Mouse (Mus musculus) gastrocnemius, postnatal 14 days (tissue): ENCODE measurements around the gene Socs4. TPM values are rescaled to one million over a fixed set of nuclear protein-coding genes. Genes with fewer than 3 reads are reported as not detected.

Source experiments
- DNase-seq: peaks from one replicate; pipeline ENCODE4 v3.0.0; 2021; ENCODE audit warnings: mixed read lengths
- intact Hi-C: fragments of 180-260 bp; cut with DNase I; formaldehyde crosslinking; loops from one replicate; pipeline ENCODE4 v1.15.1; 2025; ENCODE audit warnings: low total_unique reads
- long read RNA-seq, 2 experiments: library from polyadenylated mRNA; stranded (forward); transcript quantifications; one replicate each; pipeline ENCODE4 v2.0.0; 2021
- total RNA-seq, 2 experiments: library from RNA; stranded (reverse); gene quantifications; 2 replicates each; pipeline ENCODE4 v1.2.3; 2021

The Socs4 gene
- total RNA-seq: 1 to 10 TPM; 7.3 to 7.4 TPM
- long read RNA-seq, experiment 1, full-length matches to known transcripts: 1 of 2 reads
- long read RNA-seq, experiment 1, partial matches to known transcripts: 0 of 2 reads
- long read RNA-seq, experiment 1, other reads (novel, unspliced or antisense): 1 of 2 reads
- long read RNA-seq, experiment 2, partial matches to known transcripts: 0 of 1 reads
- long read RNA-seq, experiment 2, other reads (novel, unspliced or antisense): 1 of 1 reads

DNA sequence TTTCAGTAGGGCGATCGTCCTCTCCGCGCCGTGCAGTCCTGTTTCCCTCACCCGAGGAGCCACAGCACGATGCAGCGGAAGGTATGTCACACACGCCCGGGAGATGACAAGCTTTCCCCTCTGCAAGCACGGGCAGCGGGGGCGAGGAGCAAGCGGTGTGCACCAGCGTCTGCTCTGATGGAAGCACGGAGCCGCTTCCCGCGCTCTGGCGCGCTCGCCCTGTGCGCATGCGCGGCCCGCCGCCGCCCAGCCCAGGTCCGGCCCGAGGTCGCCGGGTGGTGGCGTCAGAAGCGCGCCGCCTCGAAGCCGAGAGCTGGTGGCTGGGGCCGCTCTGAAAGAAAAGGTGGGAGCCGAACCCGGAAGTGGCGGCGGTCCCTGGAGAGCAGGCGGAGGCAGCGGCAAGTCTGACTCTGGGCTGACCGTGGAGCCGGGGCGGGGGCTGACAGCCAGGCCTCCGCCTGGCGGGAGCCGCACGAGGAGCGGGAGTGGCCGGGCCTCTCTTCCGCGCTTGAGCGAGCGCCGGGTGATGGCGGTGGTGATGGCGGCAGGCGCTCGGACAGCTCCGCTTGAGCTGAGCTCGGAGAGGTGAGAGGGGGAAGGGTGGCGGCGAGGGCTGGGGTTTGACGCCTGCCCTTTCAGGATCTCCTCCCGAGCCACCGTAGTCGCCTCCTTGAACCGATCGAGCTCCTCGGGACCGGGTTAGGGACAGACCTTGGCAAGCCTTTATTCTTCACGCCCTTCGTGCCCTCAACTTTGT lies at the start of gene Socs4, which contains the start of gene Wdhd1:
Gene Socs4 (plus strand): TSS at position 295 of the 757 bp plus-strand sequence.
Gene Wdhd1 (minus strand): TSS at position 221 of the 757 bp plus-strand sequence.
- DNase-seq: peak; percentile 95
- intact Hi-C loops: no loop called here

- no peak for DNase-seq
- intact Hi-C loops: no loop called here
Measured at GRCm38 (mm10) chr14:47229796-47230376, 46.8 kb upstream of the Socs4 start.

DNA sequence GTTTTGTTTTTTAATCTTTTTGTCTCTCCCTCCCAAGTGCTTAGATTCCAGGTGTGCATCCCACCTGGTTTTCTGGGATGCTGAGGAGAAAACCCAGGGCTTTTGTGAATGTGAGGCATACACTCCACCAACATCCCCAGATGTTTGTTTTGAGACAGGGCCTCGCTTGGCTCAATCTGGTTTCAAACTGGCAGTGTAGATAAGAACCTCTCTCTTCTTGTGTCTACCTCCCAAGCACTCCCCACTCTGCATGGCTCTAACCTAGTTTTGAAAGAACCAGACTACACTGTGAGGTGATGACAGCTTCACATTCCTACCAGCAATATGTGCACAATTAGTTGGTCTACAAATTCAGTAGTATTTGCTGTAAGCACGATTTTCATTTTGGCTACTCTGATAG lies 43.1 kb upstream of the Socs4 start:
- intact Hi-C loops: no loop called here

DNA sequence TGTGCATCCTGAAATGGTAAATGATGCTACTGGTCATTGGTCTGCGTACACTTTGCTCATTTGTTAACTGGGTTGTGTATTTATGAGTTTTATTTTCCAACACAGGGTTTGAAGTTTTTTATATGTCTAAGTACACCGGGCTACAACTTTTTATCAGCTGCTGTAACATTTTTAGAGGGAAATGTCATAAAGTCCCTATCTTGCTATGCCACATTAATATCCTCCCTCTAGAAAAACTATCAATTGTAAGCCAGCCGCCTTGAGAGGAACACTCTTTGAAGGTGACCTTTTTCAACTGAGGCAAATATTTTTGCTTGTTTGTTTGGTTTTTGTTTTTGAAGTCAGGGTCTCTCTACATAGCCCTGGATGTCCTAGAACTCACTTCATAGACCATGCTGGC lies 42.7 kb upstream of the Socs4 start:
- DNase-seq: no peak

More for the DNA sequence above, 43.1 kb upstream of the Socs4 start:
- DNase-seq: no peak

GRCm38 (mm10) chr14:47234526-47235250 lies 42.0 kb upstream of the Socs4 start:
- intact Hi-C loops: no loop called here
- DNase-seq: no peak

More for the DNA sequence above, 42.7 kb upstream of the Socs4 start:
- intact Hi-C loops: no loop called here

GRCm38 (mm10) chr14:47236491-47236890 lies 40.2 kb upstream of the Socs4 start:
- intact Hi-C loops: no loop called here
- DNase-seq: no peak

GRCm38 (mm10) chr14:47237286-47237685 lies 39.4 kb upstream of the Socs4 start:
- intact Hi-C loops: no loop called here
- no peak for DNase-seq

GRCm38 (mm10) chr14:47240600-47240999 lies 36.1 kb upstream of the Socs4 start:
- no peak for DNase-seq
- intact Hi-C loops: loop anchor here (10.0 kb wide), 1 partner anchor 366 kb away; no protein-coding TSS in a partner anchor

DNA sequence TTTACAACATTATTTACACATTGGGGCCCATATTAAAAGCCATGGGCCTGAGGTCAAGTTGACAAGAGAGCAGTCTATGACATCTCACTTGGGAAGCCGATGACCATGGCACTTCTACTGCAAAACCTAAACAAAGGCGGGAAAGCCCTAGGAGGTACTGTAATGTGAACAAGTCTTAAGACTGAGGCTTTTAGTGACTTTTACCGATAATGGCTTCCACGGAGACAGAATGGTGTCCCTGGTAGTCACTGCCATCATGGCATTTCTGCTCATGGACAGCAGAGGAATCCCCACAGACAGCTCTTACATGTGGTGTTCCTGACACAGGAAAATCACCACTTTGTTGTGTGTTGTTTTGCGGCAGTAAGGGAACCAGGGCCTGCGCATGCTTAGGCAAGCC lies 35.7 kb upstream of the Socs4 start:
- intact Hi-C loops: loop anchor here (10.0 kb wide), 1 partner anchor 366 kb away; no protein-coding TSS in a partner anchor
- no peak for DNase-seq

DNA sequence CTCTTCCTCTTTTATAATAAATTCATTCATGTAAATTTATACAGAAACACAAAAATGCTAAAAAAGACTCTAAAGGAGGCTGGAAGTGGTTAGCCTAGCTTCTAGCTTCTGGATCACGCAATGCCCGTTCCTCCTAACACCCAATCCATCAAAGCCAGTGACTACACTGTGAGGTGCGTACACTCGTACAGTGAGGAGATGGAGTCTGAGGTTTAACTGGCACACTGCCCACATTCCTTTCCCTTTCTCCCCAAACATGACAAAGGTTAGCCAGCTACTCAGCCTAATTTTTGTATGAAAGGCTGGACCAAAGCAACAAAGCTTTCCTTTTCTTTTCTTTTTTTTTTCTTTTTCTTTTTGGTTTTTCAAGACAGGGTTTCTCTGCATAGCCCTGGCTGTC lies 34.0 kb upstream of the Socs4 start:
- no peak for DNase-seq
- intact Hi-C loops: loop anchor here (10.0 kb wide), 1 partner anchor 368 kb away; no protein-coding TSS in a partner anchor

DNA sequence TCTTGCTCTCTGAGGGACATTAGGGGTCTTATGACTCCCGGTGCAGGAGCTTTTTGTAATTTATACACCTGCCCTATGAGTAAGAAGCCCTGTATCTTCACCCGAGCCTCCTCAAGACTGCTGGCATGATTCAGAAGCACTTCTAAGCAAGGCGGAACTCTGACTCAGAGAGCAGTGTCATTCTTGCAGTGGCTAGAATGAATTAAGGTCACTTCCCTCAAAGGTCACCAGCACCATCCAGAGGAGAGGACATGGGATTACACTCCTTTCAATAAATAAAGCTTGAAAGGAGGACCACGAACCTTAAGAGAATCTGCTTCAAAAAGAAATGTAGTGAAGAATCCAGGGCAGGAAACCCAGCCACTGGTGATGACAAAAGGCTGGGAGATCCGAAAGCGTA lies 26.9 kb upstream of the Socs4 start:
- no peak for DNase-seq
- intact Hi-C loops: loop anchor here (10.0 kb wide), 2 partner anchors 165 to 375 kb away; no protein-coding TSS in a partner anchor

GRCm38 (mm10) chr14:47264866-47265265 lies 11.9 kb upstream of the Socs4 start:
- intact Hi-C loops: no loop called here
- DNase-seq: no peak

DNA sequence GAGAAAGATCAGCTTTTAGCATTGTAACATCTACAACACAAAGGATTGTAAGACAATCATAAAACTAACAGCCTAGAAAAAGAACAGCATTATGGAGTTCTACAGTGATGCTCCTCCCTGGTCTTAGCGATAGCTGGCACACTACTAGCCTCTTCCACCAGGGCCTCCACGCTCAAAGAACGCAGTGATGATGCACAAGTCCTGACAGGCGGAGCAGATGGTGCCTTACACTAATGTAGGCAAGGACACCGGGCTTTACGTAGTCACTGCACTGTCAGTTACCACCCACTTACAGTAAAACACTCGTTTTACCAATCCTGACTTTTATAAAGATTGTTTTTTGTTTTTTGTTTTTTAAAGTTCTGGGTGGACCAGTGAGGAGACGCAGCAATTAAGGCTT lies 10.9 kb upstream of the Socs4 start:
- intact Hi-C loops: no loop called here
- no peak for DNase-seq

DNA sequence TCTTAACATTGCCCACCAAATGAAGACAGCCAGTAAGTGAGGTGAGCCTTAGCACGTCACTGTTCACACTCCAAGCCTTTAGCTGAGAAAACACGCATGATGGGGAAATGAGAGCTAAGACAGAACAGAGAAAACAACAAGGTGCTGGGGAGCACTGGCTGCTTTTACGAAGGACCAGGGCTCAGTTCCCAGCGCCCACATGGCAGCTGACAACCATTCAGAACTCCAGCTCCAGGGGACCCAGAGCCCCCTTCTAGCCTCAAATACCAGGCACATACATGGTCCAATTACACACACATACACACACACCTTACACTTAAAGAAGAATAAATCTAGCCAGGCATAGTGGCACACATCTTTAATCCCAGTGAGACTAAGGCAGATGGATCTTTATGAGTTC lies 7.7 kb upstream of the Socs4 start:
- no peak for DNase-seq
- intact Hi-C loops: no loop called here

- DNase-seq: no peak
- intact Hi-C loops: no loop called here
Measured at GRCm38 (mm10) chr14:47269706-47270105, 7.0 kb upstream of the Socs4 start.

- no peak for DNase-seq
- intact Hi-C loops: no loop called here
Measured at GRCm38 (mm10) chr14:47273751-47274150, 3.0 kb upstream of the Socs4 start.

GRCm38 (mm10) chr14:47275417-47275816 lies 1.3 kb upstream of the Socs4 start:
- no peak for DNase-seq
- intact Hi-C loops: no loop called here

- intact Hi-C loops: no loop called here
- no peak for DNase-seq
Measured at GRCm38 (mm10) chr14:47276036-47276603, 611 bp upstream of the Socs4 start.

- no peak for DNase-seq
- intact Hi-C loops: no loop called here
Measured at GRCm38 (mm10) chr14:47279058-47279457, 2.3 kb downstream of the Socs4 start.
